Mouse (Mus musculus) thymus, adult 2 months (tissue): ENCODE results near the gene Sema6d.

Experiments used
- CTCF ChIP-seq: fragments of 200-500 bp; IDR thresholded peaks from 2 replicates; pipeline ENCODE4 v1.5.1; 2012; ENCODE audit warnings: mild to moderate bottlenecking, control low read depth, low read length, moderate library complexity, borderline replicate concordance; ENCODE audit not compliant: control insufficient read depth, poor library complexity, insufficient read depth; ENCODE audit errors: extremely low read depth
- POLR2A ChIP-seq: fragments of 200-500 bp; IDR thresholded peaks from 2 replicates; pipeline ENCODE4 v1.6.1; 2012; ENCODE audit warnings: mild to moderate bottlenecking, low read length, control low read depth, moderate library complexity; ENCODE audit not compliant: control insufficient read depth, poor library complexity, insufficient read depth; ENCODE audit errors: extremely low read depth

- no peak for TF ChIP-seq POLR2A
- TF ChIP-seq CTCF, result no peak
Measured at GRCm38 (mm10) chr2:124499670-124500069, 409.9 kb downstream of the Sema6d start.
